Mouse (Mus musculus): Measurements from ENCODE around the gene Sult2a7.

Gene Sult2a7

GRCm38 (mm10) chr7:14494130-14494529 lies at the start of gene Sult2a7:
Sult2a7 (minus strand) TSS chr7:14494230.
- no peak for DNase-seq (ENCODE audit: low spot score)

GRCm38 (mm10) chr7:14525280-14525679 lies 31.2 kb upstream of the Sult2a7 start:
- DNase-seq (ENCODE audit: low spot score), result no peak

GRCm38 (mm10) chr7:14522636-14523035 lies 28.6 kb upstream of the Sult2a7 start:
- no peak for DNase-seq (ENCODE audit: low spot score)

- no peak for DNase-seq (ENCODE audit: low spot score)
Measured at GRCm38 (mm10) chr7:14518301-14518700, 24.3 kb upstream of the Sult2a7 start.

- no peak for DNase-seq (ENCODE audit: low spot score)
Measured at GRCm38 (mm10) chr7:14492886-14493285, 1.1 kb downstream of the Sult2a7 start.

GRCm38 (mm10) chr7:14446534-14446933 lies 47.5 kb downstream of the Sult2a7 start, which contains the start of gene Sult2a8:
Sult2a8 (minus strand) TSS chr7:14446769.
- no peak for DNase-seq (ENCODE audit: low spot score)

GRCm38 (mm10) chr7:14439581-14439980 lies 54.4 kb downstream of the Sult2a7 start:
- DNase-seq (ENCODE audit: low spot score), result no peak

- DNase-seq (ENCODE audit: low spot score), result no peak
Measured at GRCm38 (mm10) chr7:14438484-14438883, 55.5 kb downstream of the Sult2a7 start.

- no peak for DNase-seq (ENCODE audit: low spot score)
Measured at GRCm38 (mm10) chr7:14438029-14438428, 56.0 kb downstream of the Sult2a7 start.

All from left cerebral cortex, adult 11 months (tissue).